ENCODE assay signal across 24 mouse cellular contexts in the genomic region with DNA sequence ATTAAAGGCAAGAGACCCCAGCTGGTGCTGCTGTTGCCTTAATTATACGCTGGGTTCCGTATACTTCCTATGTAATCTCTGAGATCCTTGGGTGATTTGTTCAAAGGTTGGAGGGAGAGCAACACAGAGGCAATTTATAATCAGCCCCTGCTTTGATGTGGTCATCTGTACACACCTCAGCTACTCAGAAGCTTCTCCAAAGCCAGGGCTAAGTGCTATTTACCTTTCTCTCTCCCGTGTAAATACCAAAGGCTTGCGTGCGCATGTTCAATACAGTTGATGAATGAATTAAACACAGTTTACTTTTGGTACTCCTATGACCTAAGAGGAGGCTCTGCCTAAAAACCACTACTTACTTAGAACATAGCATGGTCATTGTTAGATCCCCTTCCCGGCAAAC.
DNase-seq lines count a peak whose midpoint lies in the region; ATAC-seq and TF ChIP-seq lines count a peak whose summit lies in the region.
"Had no signal": no experiment of that assay in that cellular context is flagged by ENCODE, and none has a peak within 500 bp of the region (broad histone marks: within the 10 kb centered on the region; RNA-seq: fewer than 3 reads in every experiment).

No protein-coding gene starts in this region.

- no peak overlapping the region for H3K4me2 ChIP-seq in lung, embryonic 14.5 days
- H3K4me2 ChIP-seq in liver, postnatal 0 days (ENCODE audit: low read depth, low read length): no peak overlapping the region
- H3K4me2 ChIP-seq: embryonic facial prominence, embryonic 12.5 days; forebrain, embryonic 12.5 days; heart, embryonic 15.5 days; hindbrain, embryonic 14.5 days; midbrain, embryonic 13.5 days had no signal

- no peak overlapping the region for H3K9ac ChIP-seq in lung, embryonic 14.5 days
- H3K9ac ChIP-seq in liver, postnatal 0 days (replicated peaks): no peak overlapping the region
- H3K9ac ChIP-seq: embryonic facial prominence, embryonic 12.5 days; forebrain, embryonic 12.5 days; heart, embryonic 15.5 days; hindbrain, embryonic 14.5 days; midbrain, embryonic 13.5 days had no signal

- ATAC-seq in lung, embryonic 14.5 days (ENCODE audit: insufficient read depth): peak; percentile 73
- peak; percentile 94 for ATAC-seq in liver, postnatal 0 days
- ATAC-seq: activated CD4-positive, CD25-positive, alpha-beta regulatory T cell, adult 4 months; inflammation-experienced regulatory T-cells, adult 6 months; midbrain, embryonic 13.5 days had no signal

- H3K4me3 ChIP-seq in lung, embryonic 14.5 days (ENCODE audit: low read depth, low read length): no peak overlapping the region
- H3K4me3 ChIP-seq in liver, postnatal 0 days (ENCODE audit: low read depth, low read length): no peak overlapping the region
- H3K4me3 ChIP-seq: embryonic facial prominence, embryonic 12.5 days; erythroblast, embryonic 14.5 days; forebrain, embryonic 12.5 days; heart, embryonic 15.5 days; left cerebral cortex, adult 2 months; megakaryocyte, embryonic 14.5 days; midbrain, embryonic 13.5 days had no signal

- H3K27ac ChIP-seq in lung, embryonic 14.5 days (ENCODE audit: low read depth): no peak overlapping the region
- H3K27ac ChIP-seq in liver, postnatal 0 days (ENCODE audit: low read depth): peak overlapping the region; percentile 29; the same call in 1 of the 2 replicates
- H3K27ac ChIP-seq: embryonic facial prominence, embryonic 12.5 days; forebrain, embryonic 12.5 days; heart, embryonic 15.5 days; hindbrain, embryonic 14.5 days; left cerebral cortex, adult 2 months; midbrain, embryonic 13.5 days had no signal

- WGBS in lung, embryonic 14.5 days: 66% methylated on average over 6 of the region's 6 CpGs
- 68% methylated on average over 6 of the region's 6 CpGs for WGBS in liver, postnatal 0 days (ENCODE audit: insufficient replicate concordance)

- no peaks in the 10 kb centered on the region for H3K27me3 ChIP-seq in lung, embryonic 14.5 days (ENCODE audit: insufficient read depth, low read length)
- H3K27me3 ChIP-seq in liver, postnatal 0 days (ENCODE audit: insufficient read depth, low read length): no peaks in the 10 kb centered on the region
- H3K27me3 ChIP-seq: embryonic facial prominence, embryonic 12.5 days; forebrain, embryonic 12.5 days; heart, embryonic 15.5 days; megakaryocyte, embryonic 14.5 days; midbrain, embryonic 13.5 days had no signal

- no peaks in the 10 kb centered on the region for H3K36me3 ChIP-seq in lung, embryonic 14.5 days (ENCODE audit: insufficient read depth)
- no peaks in the 10 kb centered on the region for H3K36me3 ChIP-seq in liver, postnatal 0 days (replicated peaks; ENCODE audit: insufficient read depth, low read length)
- H3K36me3 ChIP-seq: embryonic facial prominence, embryonic 12.5 days; forebrain, embryonic 12.5 days; heart, embryonic 15.5 days; midbrain, embryonic 13.5 days had no signal

- TF ChIP-seq CTCF in lung, embryonic 14.5 days (IDR thresholded peaks at IDR 0.05; ENCODE audit: low read depth): no peak
- no peak for TF ChIP-seq CTCF in liver, postnatal 0 days (IDR thresholded peaks at IDR 0.05; ENCODE audit: low read depth)

- no peaks in the 10 kb centered on the region for H3K9me3 ChIP-seq in lung, embryonic 14.5 days (ENCODE audit: low read depth, low read length)
- H3K9me3 ChIP-seq in liver, postnatal 0 days (ENCODE audit: low read length): no peaks in the 10 kb centered on the region
- H3K9me3 ChIP-seq: embryonic facial prominence, embryonic 12.5 days; forebrain, embryonic 12.5 days; heart, embryonic 15.5 days; megakaryocyte, embryonic 14.5 days; midbrain, embryonic 13.5 days had no signal

- no peak for TF ChIP-seq EP300 in liver, postnatal 0 days (IDR thresholded peaks at IDR 0.05; ENCODE audit: low read depth)

- peak; percentile 44 for DNase-seq in lung, embryonic 14.5 days
- no peak for DNase-seq in lung, postnatal 4 days
- no peak for DNase-seq in liver, postnatal 0 days
- peak; percentile 77 for DNase-seq in lung, postnatal 36 days
- no peak for DNase-seq in right cerebral cortex, postnatal 14 days
- no peak for DNase-seq in right cerebral cortex, postnatal 4 days
- no peak for DNase-seq in urinary bladder, postnatal 14 days (ENCODE audit: low spot score)
- DNase-seq: adrenal gland, adult 8-10 months; cerebellum, adult 18-20 months; cerebellum, postnatal 25 days; gastrocnemius, postnatal 36 days; heart, postnatal 4 days; kidney, adult 18-20 months; kidney, postnatal 10 days had no signal

- H3K4me1 ChIP-seq in lung, embryonic 14.5 days (ENCODE audit: insufficient read depth): peaks cover 16% of the 10 kb centered on the region
- peaks cover 3% of the 10 kb centered on the region; the same call in 1 of the 2 replicates for H3K4me1 ChIP-seq in liver, postnatal 0 days (ENCODE audit: insufficient read depth)
- H3K4me1 ChIP-seq: forebrain, embryonic 12.5 days; megakaryocyte, embryonic 14.5 days; midbrain, embryonic 13.5 days had no signal

Comparison
In these comparisons a context has a peak if more than half of its experiments do, and no peak if none do; other contexts are left out.
1. DNase-seq: peak in lung, embryonic 14.5 days (single experiment) and lung, postnatal 36 days (single experiment); none in lung, postnatal 4 days (0 of 2), liver, postnatal 0 days (single experiment), right cerebral cortex, postnatal 14 days (single experiment), right cerebral cortex, postnatal 4 days (single experiment) and urinary bladder, postnatal 14 days (single experiment).